Comparison of ENCODE assay signal across 18 mouse cellular contexts in the genomic region with DNA sequence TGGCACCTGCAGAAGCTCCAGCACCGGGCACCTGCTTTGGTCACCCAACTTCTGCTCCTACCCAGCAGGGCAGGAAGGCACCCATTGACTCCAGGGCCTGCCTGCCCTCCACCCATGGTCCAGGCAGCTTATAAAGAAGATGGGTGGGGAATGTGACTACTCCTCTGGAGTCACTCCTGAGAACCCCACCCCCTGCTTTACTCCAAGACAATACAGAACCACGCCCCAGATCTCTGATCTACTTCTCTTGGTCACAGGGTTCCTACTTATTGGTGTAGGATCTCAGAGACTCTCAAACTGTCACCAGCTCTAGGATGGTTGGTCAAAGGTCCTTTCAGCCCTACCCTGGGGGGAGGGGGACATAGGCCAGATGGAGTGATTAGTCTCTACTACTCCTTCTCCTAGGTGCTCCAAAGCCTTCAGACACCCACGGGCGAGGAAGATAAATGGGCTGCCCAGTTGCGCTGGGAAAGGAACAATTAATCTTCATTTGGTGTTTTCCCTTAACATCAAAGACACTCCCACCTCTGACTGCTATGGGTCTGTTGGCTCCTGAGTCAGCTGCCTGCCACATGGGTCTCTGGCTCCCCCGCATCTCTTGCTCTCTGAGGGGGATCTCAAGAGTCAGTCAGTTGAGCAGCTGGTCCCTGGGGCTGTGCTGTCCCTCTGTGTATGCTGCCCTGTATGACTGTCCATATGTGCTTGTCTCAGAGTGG. TPM values are rescaled to one million over a fixed set of nuclear protein-coding genes. Genes with fewer than 3 reads are reported as not detected.
DNase-seq lines count a peak whose midpoint lies in the region; ATAC-seq and TF ChIP-seq lines count a peak whose summit lies in the region.
"Had no signal": no experiment of that assay in that cellular context is flagged by ENCODE, and none has a peak within 500 bp of the region (broad histone marks: within the 10 kb centered on the region; RNA-seq: fewer than 3 reads in every experiment).

No protein-coding gene starts in this region.

- peak; percentile 74 for DNase-seq in kidney, postnatal 0 days (ENCODE audit: low spot score)
- DNase-seq in kidney, adult 11 months, result no peak
- DNase-seq in embryo, embryonic 10 days (ENCODE audit: low spot score), result peak; percentile 27
- DNase-seq in retina, embryonic 14.5 days (ENCODE audit: low spot score), result peak; percentile 25
- no peak for DNase-seq in left cerebral cortex, adult 2 months (ENCODE audit: extremely low spot score in 1 of 2, low spot score in 2 of 2)
- DNase-seq: cerebellum, postnatal 14 days; gastrocnemius, postnatal 10 days; heart, adult 2 months; kidney, postnatal 36 days; lung, adult 2 months; lung, postnatal 36 days; spleen, adult 18-20 months had no signal

- H3K4me2 ChIP-seq in kidney, postnatal 0 days (ENCODE audit: low read length), result no peak overlapping the region
- H3K4me2 ChIP-seq in hindbrain, embryonic 13.5 days, result no peak overlapping the region
- H3K4me2 ChIP-seq: embryonic facial prominence, embryonic 13.5 days; limb, embryonic 15.5 days; midbrain, embryonic 11.5 days; stomach, embryonic 15.5 days had no signal

- H3K4me1 ChIP-seq in kidney, postnatal 0 days (replicated peaks; ENCODE audit: insufficient read depth, low read length), result no peaks in the 10 kb centered on the region
- H3K4me1 ChIP-seq in hindbrain, embryonic 13.5 days (replicated peaks), result peaks cover 7% of the 10 kb centered on the region
- H3K4me1 ChIP-seq: embryonic facial prominence, embryonic 13.5 days; limb, embryonic 15.5 days; stomach, embryonic 15.5 days had no signal

- peak; percentile 55; the same call in 1 of the 2 replicates for ATAC-seq in kidney, postnatal 0 days (replicated peaks; ENCODE audit: low FRiP score, low read depth)
- peak; percentile 65 for ATAC-seq in hindbrain, embryonic 13.5 days (ENCODE audit: low FRiP score)
- no peak for ATAC-seq in erythroblast, adult 5-6 weeks (replicated peaks; ENCODE audit: low FRiP score, poor library complexity, severe bottlenecking)

- H3K27me3 ChIP-seq in kidney, postnatal 0 days (ENCODE audit: insufficient read depth, low read length), result no peaks in the 10 kb centered on the region
- 0 out of 2 replicates have a peak, but pooled peaks cover 3% of the 10 kb centered on the region for H3K27me3 ChIP-seq in hindbrain, embryonic 13.5 days
- H3K27me3 ChIP-seq: embryonic facial prominence, embryonic 13.5 days; limb, embryonic 15.5 days; stomach, embryonic 15.5 days had no signal

- no peak overlapping the region for H3K4me3 ChIP-seq in kidney, postnatal 0 days (replicated peaks; ENCODE audit: low read depth, low read length)
- H3K4me3 ChIP-seq in hindbrain, embryonic 13.5 days, result no peak overlapping the region
- H3K4me3 ChIP-seq in left cerebral cortex, adult 2 months, result no peak overlapping the region
- H3K4me3 ChIP-seq: embryonic facial prominence, embryonic 13.5 days; heart, adult 2 months; limb, embryonic 15.5 days; stomach, embryonic 15.5 days had no signal

- 23% methylated on average over 6 of the region's 6 CpGs for WGBS in kidney, postnatal 0 days
- 47% methylated on average over 6 of the region's 6 CpGs for WGBS in hindbrain, embryonic 13.5 days

- no peaks in the 10 kb centered on the region for H3K36me3 ChIP-seq in kidney, postnatal 0 days (ENCODE audit: insufficient read depth, low read length)
- H3K36me3 ChIP-seq in hindbrain, embryonic 13.5 days, result no peaks in the 10 kb centered on the region
- H3K36me3 ChIP-seq: embryonic facial prominence, embryonic 13.5 days; limb, embryonic 15.5 days; stomach, embryonic 15.5 days had no signal

- no peak overlapping the region for H3K9ac ChIP-seq in kidney, postnatal 0 days (ENCODE audit: low read depth, low read length)
- no peak overlapping the region for H3K9ac ChIP-seq in hindbrain, embryonic 13.5 days
- H3K9ac ChIP-seq: embryonic facial prominence, embryonic 13.5 days; limb, embryonic 15.5 days; stomach, embryonic 15.5 days had no signal

- intact Hi-C loops in left cerebral cortex, adult 2 months (cut with DNase I), result no loop called here

- H3K27ac ChIP-seq in kidney, postnatal 0 days, result no peak overlapping the region
- peak overlapping the region; percentile 35; the same call in 1 of the 2 replicates for H3K27ac ChIP-seq in hindbrain, embryonic 13.5 days
- no peak overlapping the region for H3K27ac ChIP-seq in left cerebral cortex, adult 2 months
- H3K27ac ChIP-seq: embryonic facial prominence, embryonic 13.5 days; heart, adult 2 months; limb, embryonic 15.5 days; stomach, embryonic 15.5 days had no signal

- no peak for TF ChIP-seq CTCF in kidney, postnatal 0 days (IDR thresholded peaks at IDR 0.05; ENCODE audit: low read depth)
- TF ChIP-seq CTCF in left cerebral cortex, adult 2 months (IDR thresholded peaks at IDR 0.05), result no peak

- H3K9me3 ChIP-seq in kidney, postnatal 0 days (replicated peaks; ENCODE audit: low read length), result no peaks in the 10 kb centered on the region
- H3K9me3 ChIP-seq in hindbrain, embryonic 13.5 days, result no peaks in the 10 kb centered on the region
- H3K9me3 ChIP-seq: embryonic facial prominence, embryonic 13.5 days; limb, embryonic 15.5 days; stomach, embryonic 15.5 days had no signal

RNA-seq across cellular contexts. Expression of a gene that starts 39.2 kb away (rescaled TPM):
- polyA plus RNA-seq in kidney, postnatal 0 days (2015; fragmentation: Nextera tagmentation; extraction: Ambion mirVana), result 0.06 and 0.12 TPM in 2 replicates
- polyA plus RNA-seq in hindbrain, embryonic 13.5 days (2015; fragmentation: Nextera tagmentation; extraction: Ambion mirVana), result 0.39 and 0.48 TPM in 2 replicates
- total RNA-seq in left cerebral cortex, adult 2 months (2021), result 1 to 10 TPM; 2.7 to 2.9 TPM
- total RNA-seq in erythroblast, adult 5-6 weeks (2015; ENCODE audit: low replicate concordance), result not detected in 2 replicates
- total RNA-seq in erythroblast, adult 5-6 weeks (2017; ENCODE audit: low replicate concordance), result 0.28 TPM in 1 of 2 replicates, not detected in the other
- polyA plus RNA-seq: embryonic facial prominence, embryonic 13.5 days had no signal

RNA-seq across cellular contexts. Expression of a gene that starts 55.8 kb away (rescaled TPM):
- 107 and 120 TPM in 2 replicates for polyA plus RNA-seq in kidney, postnatal 0 days (2015; fragmentation: Nextera tagmentation; extraction: Ambion mirVana)
- 201 and 209 TPM in 2 replicates for polyA plus RNA-seq in hindbrain, embryonic 13.5 days (2015; fragmentation: Nextera tagmentation; extraction: Ambion mirVana)
- total RNA-seq in left cerebral cortex, adult 2 months (2021), result 100 to 1,000 TPM; 134 to 142 TPM
- total RNA-seq in erythroblast, adult 5-6 weeks (2015; ENCODE audit: low replicate concordance), result 15.9 and 23.6 TPM in 2 replicates
- 41.8 and 49.3 TPM in 2 replicates for total RNA-seq in erythroblast, adult 5-6 weeks (2017; ENCODE audit: low replicate concordance)

Comparison
In these comparisons a context has a peak if more than half of its experiments do, and no peak if none do; other contexts are left out.
1. DNase-seq: peak in kidney, postnatal 0 days (single experiment), embryo, embryonic 10 days (single experiment) and retina, embryonic 14.5 days (single experiment); none in kidney, adult 11 months (single experiment) and left cerebral cortex, adult 2 months (0 of 2).